Mouse (Mus musculus) neural tube, embryonic 14.5 days (tissue): ENCODE data around the gene Lrrtm4. TPM values are rescaled to one million over a fixed set of nuclear protein-coding genes. Genes with fewer than 3 reads are reported as not detected.

ENCODE experiments used
- ATAC-seq: fragments of 200-750 bp; cut with Nextera tagmentation; 2 replicates; pipeline ENCODE4 v1.8.0; 2017; ENCODE audit warnings: low read depth, mild to moderate bottlenecking, moderate TSS enrichment, moderate library complexity
- H3K27ac ChIP-seq: fragments of 300-500 bp; sonication (generic); 2 replicates; pipeline ENCODE4 v1.5.1; 2014; ENCODE audit warnings: low read depth, mild to moderate bottlenecking, control low read depth, low read length, moderate library complexity, mixed read lengths
- H3K27me3 ChIP-seq: fragments of 300-500 bp; sonication (generic); 2 replicates; pipeline ENCODE4 v1.6.1; 2014; ENCODE audit warnings: low read length; ENCODE audit not compliant: control insufficient read depth, insufficient read depth
- H3K36me3 ChIP-seq: fragments of 300-500 bp; sonication (generic); 2 replicates; pipeline ENCODE4 v1.6.1; 2014; ENCODE audit warnings: low read length, mixed read lengths; ENCODE audit not compliant: control insufficient read depth, insufficient read depth
- H3K4me1 ChIP-seq: fragments of 300-500 bp; sonication (generic); 2 replicates; pipeline ENCODE4 v1.6.1; 2014; ENCODE audit warnings: low read length; ENCODE audit not compliant: control insufficient read depth, insufficient read depth
- H3K4me2 ChIP-seq: fragments of 300-500 bp; sonication (generic); 2 replicates; pipeline ENCODE4 v1.6.1; 2014; ENCODE audit warnings: mild to moderate bottlenecking, low read depth, low read length, control low read depth
- H3K4me3 ChIP-seq: fragments of 300-500 bp; sonication (generic); 2 replicates; pipeline ENCODE4 v1.5.1; 2014; ENCODE audit warnings: low read depth, low read length, control low read depth, mixed read lengths
- H3K9ac ChIP-seq: fragments of 300-500 bp; sonication (generic); replicated peaks from 2 replicates; pipeline ENCODE4 v1.6.1; 2014; ENCODE audit warnings: low read depth, mild to moderate bottlenecking, control low read depth, low read length, mixed read lengths
- H3K9me3 ChIP-seq: fragments of 300-500 bp; sonication (generic); 2 replicates; pipeline ENCODE4 v1.6.1; 2016; ENCODE audit warnings: low read length; ENCODE audit not compliant: control insufficient read depth
- WGBS: fragments of 180-500 bp; shearing (Covaris S2); extraction: QIAGEN DNeasy Blood & Tissue Kit; methylation state at CpG from one replicate; pipeline ENCODE4 v1.1.7; 2014; 5-methylcytosine and 5-hydroxymethylcytosine counted together
- polyA plus RNA-seq: library from polyadenylated mRNA; unstranded; fragments of >200 nt; fragmentation: Nextera tagmentation; extraction: Ambion mirVana; gene quantifications from 2 replicates; pipeline ENCODE4 v1.2.1, GENCODE M21; 2014

The Lrrtm4 gene
- polyA plus RNA-seq, 1 experiment from 2014 or later: 24.3 TPM

- H3K4me3 ChIP-seq: no peak overlapping the region
- H3K36me3 ChIP-seq: no peaks in the 10 kb centered on the region
- H3K27ac ChIP-seq: no peak overlapping the region
- no peak overlapping the region for H3K9ac ChIP-seq
- H3K4me1 ChIP-seq: no peaks in the 10 kb centered on the region
- no peak for ATAC-seq
- 87% methylated on average over 1 of the region's 1 CpGs for WGBS
- no peaks in the 10 kb centered on the region for H3K9me3 ChIP-seq
- no peak overlapping the region for H3K4me2 ChIP-seq
- H3K27me3 ChIP-seq: no peaks in the 10 kb centered on the region
Observed at GRCm38 (mm10) chr6:80126419-80126818, 107.7 kb downstream of the Lrrtm4 start.

GRCm38 (mm10) chr6:80162585-80162984, 143.9 kb downstream of the Lrrtm4 start:
- Histone ChIP-seq H3K36me3 (no peaks in the 10 kb centered on the region), H3K4me3 (no peak overlapping the region), H3K27me3 (no peaks in the 10 kb centered on the region), H3K9me3 (no peaks in the 10 kb centered on the region), H3K4me2 (no peak overlapping the region), H3K9ac (no peak overlapping the region), H3K27ac (no peak overlapping the region), H3K4me1 (no peaks in the 10 kb centered on the region)
- ATAC-seq: peak; percentile 73
- 46% methylated on average over 4 of the region's 4 CpGs for WGBS

GRCm38 (mm10) chr6:80181916-80182315, 163.2 kb downstream of the Lrrtm4 start:
- H3K4me2 ChIP-seq: no peak overlapping the region
- no peak overlapping the region for H3K27ac ChIP-seq
- ATAC-seq: no peak
- H3K36me3 ChIP-seq: no peaks in the 10 kb centered on the region
- H3K4me1 ChIP-seq: no peaks in the 10 kb centered on the region
- WGBS: 73% methylated on average over 1 of the region's 1 CpGs
- no peak overlapping the region for H3K9ac ChIP-seq
- no peaks in the 10 kb centered on the region for H3K27me3 ChIP-seq
- H3K4me3 ChIP-seq: no peak overlapping the region
- H3K9me3 ChIP-seq: no peaks in the 10 kb centered on the region

- no peaks in the 10 kb centered on the region for H3K27me3 ChIP-seq
- H3K9ac ChIP-seq: no peak overlapping the region
- no peak overlapping the region for H3K4me3 ChIP-seq
- H3K4me2 ChIP-seq: no peak overlapping the region
- whole genome bisulfite sequencing: 70% methylated on average over 2 of the region's 2 CpGs
- H3K4me1 ChIP-seq: no peaks in the 10 kb centered on the region
- ATAC-seq: no peak
- H3K27ac ChIP-seq: no peak overlapping the region
- no peaks in the 10 kb centered on the region for H3K36me3 ChIP-seq
- H3K9me3 ChIP-seq: no peaks in the 10 kb centered on the region
Observed at GRCm38 (mm10) chr6:80182353-80182752, 163.7 kb downstream of the Lrrtm4 start.

DNA sequence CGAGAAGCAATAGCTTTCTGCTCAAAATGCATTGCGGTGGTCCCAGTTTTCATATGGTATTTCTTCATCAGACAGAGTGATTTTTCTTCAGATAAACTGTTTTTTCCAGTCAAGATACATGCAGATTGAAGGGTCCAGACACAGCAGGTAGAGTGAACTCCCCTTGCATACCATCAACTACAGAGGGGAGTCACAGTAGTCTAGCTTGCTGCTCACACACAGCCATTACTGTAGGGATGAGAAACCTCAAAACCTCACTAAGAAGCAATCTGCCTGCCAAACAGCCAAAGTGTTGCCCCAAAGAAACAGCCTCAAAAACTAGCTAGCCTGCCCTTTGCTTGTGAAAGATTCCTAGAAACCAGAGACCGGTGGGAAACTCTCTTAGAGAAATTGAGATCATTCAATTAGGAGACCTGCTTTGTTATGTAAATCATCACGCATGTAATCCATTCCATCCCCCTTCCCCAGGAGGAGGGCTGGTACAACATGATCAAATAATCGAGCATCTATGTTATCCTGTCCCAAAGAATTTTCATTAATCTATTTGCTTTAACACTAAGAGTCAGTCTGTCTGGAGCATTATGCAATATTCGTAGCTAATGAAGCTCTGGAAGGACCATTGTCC, 166.9 kb downstream of the Lrrtm4 start:
- H3K4me1 ChIP-seq: no peaks in the 10 kb centered on the region
- no peak for ATAC-seq
- 66% methylated on average over 6 of the region's 6 CpGs for WGBS
- no peak overlapping the region for H3K27ac ChIP-seq
- no peak overlapping the region for H3K9ac ChIP-seq
- no peaks in the 10 kb centered on the region for H3K36me3 ChIP-seq
- no peak overlapping the region for H3K4me3 ChIP-seq
- no peak overlapping the region for H3K4me2 ChIP-seq
- H3K9me3 ChIP-seq: no peaks in the 10 kb centered on the region
- no peaks in the 10 kb centered on the region for H3K27me3 ChIP-seq

DNA sequence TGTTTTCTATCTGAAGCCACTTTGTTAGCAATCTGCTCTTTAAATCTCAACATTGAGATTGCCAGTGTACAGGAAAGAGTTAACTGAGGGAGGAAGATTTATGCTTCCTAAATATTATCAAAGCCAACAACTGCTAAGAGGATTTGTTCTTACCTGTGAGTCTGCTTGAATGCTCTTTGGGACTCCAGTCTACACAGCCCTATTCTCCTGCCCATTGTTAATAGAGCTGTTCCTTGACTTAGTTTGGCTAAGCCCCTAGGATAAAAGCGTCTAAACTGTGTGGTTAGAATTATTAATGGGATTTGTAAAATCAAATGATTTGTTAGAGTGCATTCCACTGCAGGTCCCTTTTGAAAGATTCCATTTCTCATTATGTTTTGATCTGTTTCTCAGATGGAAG, 168.1 kb downstream of the Lrrtm4 start:
- Histone ChIP-seq H3K9me3 (no peaks in the 10 kb centered on the region), H3K4me2 (no peak overlapping the region), H3K27ac (no peak overlapping the region), H3K4me1 (no peaks in the 10 kb centered on the region), H3K36me3 (no peaks in the 10 kb centered on the region), H3K27me3 (no peaks in the 10 kb centered on the region), H3K4me3 (no peak overlapping the region), H3K9ac (no peak overlapping the region)
- no peak for ATAC-seq
- WGBS: 69% methylated on average over 1 of the region's 1 CpGs

- no peaks in the 10 kb centered on the region for H3K4me1 ChIP-seq
- no peaks in the 10 kb centered on the region for H3K27me3 ChIP-seq
- no peaks in the 10 kb centered on the region for H3K9me3 ChIP-seq
- no peak for ATAC-seq
- no peak overlapping the region for H3K9ac ChIP-seq
- no peak overlapping the region for H3K27ac ChIP-seq
- no peaks in the 10 kb centered on the region for H3K36me3 ChIP-seq
- H3K4me2 ChIP-seq: no peak overlapping the region
- WGBS: 30% methylated on average over 2 of the region's 2 CpGs
- H3K4me3 ChIP-seq: no peak overlapping the region
Observed at GRCm38 (mm10) chr6:80209476-80209875, 190.8 kb downstream of the Lrrtm4 start.

- no peaks in the 10 kb centered on the region for H3K36me3 ChIP-seq
- no peak overlapping the region for H3K4me3 ChIP-seq
- H3K9me3 ChIP-seq: no peaks in the 10 kb centered on the region
- whole genome bisulfite sequencing: 95% methylated on average over 5 of the region's 5 CpGs
- H3K27me3 ChIP-seq: no peaks in the 10 kb centered on the region
- H3K27ac ChIP-seq: no peak overlapping the region
- ATAC-seq: no peak
- H3K9ac ChIP-seq: no peak overlapping the region
- no peak overlapping the region for H3K4me2 ChIP-seq
- H3K4me1 ChIP-seq: no peaks in the 10 kb centered on the region
Observed at GRCm38 (mm10) chr6:80210281-80210680, 191.6 kb downstream of the Lrrtm4 start.

DNA sequence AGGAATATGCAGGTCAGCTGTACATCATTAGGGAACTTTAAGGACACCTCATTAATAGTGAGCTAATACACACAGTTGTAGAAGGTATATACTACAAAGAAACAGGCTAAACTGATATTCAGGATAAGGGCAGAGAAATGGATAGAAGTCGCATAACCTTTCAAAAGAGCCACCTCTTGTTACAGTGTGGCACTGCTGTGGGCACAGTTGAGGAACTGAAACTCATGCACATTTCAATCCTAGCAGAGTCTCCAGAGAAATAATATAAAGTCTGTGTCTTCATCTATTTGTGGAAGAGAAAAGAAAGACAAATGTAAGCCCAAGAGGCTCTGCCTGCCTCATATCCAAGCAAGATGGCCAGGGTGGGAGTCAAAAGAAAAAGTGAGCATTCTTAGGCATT, 242.9 kb downstream of the Lrrtm4 start:
- Histone ChIP-seq H3K9ac (no peak overlapping the region), H3K4me2 (no peak overlapping the region), H3K4me3 (no peak overlapping the region), H3K9me3 (no peaks in the 10 kb centered on the region), H3K27me3 (no peaks in the 10 kb centered on the region), H3K4me1 (no peaks in the 10 kb centered on the region), H3K27ac (no peak overlapping the region), H3K36me3 (no peaks in the 10 kb centered on the region)
- no peak for ATAC-seq
- 98% methylated on average over 1 of the region's 1 CpGs for WGBS
